Mouse (Mus musculus) frontal cortex, postnatal 14 days (tissue): ENCODE measurements around the gene Zswim4.

Source experiments
- DNase-seq, 2 experiments: peaks; one replicate each; pipeline ENCODE4 v3.0.0; 2022; ENCODE audit warnings: low spot score in 2 of 2

Gene Zswim4

DNA sequence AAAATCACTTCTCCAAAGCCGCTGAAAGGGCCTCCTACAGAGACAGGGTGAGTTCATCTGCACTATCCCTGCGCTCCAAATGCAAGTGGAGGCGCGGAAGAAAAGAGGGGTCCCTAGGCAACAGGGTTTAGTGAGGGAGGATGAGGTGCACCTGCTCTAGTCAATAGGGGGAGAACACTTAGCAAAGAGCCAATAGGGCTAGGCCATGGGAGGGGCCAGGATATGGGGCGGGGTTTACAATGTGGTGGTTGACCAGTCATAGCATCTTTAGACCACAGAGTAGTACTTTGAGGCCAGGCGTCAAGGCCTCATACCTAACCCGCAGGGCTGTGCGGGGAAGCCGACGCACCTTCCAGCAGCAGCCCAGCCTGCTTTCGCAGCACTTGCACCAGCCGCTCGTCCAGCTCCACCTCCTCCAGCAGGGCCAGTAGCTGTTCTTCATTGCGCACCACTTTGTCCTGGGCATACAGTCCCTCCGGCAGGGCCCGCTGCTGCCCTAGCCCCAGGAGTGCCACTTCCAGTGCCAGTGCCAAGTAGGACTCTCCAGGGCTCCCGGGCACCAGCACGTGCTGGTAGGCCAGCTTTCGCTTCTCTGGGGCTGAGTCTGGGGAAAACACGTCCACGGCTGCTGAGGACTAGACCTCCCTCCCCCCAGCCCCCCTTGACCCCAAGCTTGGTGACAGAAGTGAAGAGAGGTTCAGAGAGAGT is 13.4 kb downstream of the Zswim4 start:
- no peak for DNase-seq

DNA sequence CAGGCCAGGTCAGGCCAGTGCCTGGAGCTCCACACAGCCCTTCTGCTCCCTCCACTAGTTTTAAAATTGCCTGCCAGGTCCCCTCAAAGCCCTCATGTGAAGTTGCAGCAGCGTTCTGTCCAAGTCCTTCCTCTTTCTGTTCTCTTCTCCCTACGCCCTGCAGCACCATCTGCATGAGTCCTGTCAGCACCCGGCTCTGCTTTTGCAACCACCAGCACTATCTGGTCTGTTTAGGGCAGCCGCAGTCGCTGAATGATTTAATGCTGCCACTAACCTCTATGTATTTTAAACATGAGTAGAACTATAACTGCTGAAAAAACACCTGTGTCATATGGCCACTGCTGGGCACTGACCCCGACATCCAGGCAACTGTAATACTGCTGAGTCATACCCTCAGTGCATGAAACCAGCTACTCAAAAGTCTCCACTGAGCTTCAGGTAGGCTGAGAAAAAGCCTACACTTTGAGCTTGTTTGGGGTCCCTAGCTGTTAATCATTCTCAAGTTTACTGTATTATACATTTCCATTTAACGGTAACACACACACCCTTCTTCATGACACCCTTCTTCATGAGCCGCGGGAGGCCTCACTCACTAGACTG is 14.2 kb downstream of the Zswim4 start:
- no peak for DNase-seq

DNA sequence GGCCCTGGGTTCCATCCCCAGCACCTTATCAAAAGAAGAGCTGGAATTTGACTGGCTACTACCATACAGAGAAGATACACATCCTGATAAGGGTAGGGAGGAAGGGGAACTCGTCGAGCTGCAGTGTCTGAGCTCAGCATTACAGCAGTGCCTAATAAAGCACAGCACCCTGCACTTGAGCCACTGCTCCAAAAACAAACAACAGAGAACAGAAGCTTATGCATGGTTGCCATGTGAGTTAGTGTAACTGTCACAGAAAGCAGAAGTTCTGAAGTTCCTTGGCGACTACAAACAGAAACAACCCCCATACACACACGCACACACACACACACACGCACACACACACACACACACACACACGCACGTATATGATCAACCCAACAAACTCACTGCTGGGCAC is 16.8 kb downstream of the Zswim4 start:
- no peak for DNase-seq

DNA sequence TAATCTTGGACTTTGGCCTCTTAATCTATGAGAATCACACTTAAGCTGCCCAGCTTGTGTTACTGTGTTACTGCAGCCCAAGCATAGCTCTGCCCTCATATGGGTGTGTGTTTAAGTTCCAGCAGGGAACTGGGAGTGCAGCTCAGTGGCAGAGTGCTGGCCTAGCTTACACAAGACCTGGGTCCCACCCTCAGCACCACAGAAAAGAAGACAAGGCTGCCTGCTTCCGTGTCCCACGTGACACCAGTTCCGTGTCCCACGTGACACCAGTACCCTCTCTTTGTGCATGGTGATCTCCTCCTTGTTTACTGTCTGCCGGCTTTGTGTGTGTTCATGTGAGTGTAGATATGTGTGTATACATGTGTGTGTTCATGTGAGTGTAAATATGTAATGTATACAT is 18.7 kb downstream of the Zswim4 start:
- no peak for DNase-seq

DNA sequence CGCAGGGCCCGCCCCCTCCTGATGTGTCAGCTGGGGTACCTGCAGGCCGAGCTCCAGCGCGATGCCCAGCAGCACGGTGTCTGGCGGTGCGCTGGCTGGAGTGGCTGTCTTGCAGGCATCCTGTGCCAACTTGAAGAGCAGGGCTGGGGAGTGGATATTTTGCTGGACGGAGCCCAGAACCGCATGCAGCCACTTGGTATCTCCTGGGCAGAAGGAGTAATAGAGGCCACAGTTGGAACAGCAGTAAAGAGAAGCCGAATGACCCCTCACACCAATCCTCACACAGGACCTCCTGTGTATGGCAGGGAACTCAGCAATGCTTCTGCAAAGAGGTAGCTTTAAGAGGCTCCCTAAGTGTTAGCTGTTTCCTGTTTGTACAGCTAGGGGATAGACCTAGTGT is 19.6 kb downstream of the Zswim4 start:
- DNase-seq, result no peak

DNA sequence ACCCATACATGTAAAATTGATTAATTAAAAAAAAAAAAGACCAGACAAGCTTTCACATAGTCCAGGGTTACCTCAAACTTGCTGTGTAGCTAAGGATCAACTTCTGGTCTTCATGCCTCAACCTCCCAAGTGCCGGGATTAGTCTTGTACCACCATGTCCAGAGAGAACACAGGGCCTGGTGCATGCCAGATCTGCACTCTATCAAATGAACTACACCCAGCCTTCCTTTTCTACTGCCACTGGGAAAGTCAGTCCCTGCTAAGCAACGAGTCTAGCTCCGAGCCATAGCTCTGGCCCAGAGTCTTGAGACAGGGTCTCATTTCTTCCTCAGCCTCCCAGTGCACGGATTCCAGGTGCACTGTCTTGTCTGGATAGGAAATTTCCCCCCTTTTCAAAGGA is 23.6 kb downstream of the Zswim4 start:
- DNase-seq, result no peak

DNA sequence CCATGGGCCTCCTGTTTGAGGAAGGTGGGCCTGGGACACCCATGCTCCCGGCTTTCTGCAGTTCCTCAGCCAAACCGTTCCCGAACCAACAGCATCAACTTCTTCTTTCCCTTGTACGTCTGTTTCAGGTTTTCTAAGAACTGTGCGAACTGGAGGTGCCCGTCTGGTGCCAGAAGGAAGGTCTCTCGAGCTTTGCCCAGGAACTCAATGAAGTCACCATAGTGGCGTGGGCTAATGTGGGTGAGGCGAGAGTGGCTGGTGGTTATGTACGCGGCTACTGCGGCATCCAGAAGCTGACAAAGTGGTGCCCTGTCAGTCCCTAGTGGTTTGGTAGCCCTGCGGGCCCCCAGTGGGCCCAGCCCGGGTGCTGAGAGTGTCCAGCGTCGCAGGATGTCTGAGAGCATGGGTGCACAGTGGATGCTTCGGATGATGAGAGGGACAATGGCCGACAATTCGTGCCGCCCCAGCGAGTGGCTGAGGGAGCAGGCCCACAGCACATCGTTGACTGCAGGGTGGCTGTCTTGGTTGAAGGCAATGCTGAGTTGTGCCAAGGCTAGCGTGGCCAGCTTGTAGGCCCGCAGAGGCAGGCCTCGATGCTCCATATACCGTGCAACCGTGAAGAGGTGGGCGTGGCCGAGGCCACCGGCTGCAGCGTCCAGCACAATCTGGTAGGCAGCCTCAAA is 24.8 kb downstream of the Zswim4 start:
- no peak for DNase-seq

DNA sequence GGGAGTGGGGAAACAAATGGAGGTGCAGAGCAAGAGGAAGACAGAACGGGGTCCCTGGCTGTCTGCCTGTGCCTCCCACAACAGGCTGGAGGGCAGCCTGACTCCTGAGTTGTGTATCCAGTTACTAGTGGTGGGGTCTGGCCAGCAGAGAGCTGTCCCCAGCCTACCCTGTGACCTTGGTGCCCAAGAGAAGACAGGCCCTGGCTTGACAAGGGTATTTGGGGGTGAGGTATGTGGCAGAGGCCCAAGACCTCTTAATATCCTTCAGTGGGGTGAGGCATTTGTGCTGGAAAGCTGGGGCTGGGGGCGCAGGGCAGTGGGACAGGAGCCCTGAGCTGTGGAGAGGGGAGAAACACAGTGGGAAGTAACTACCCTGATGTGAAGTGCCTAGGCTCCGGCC is 25.7 kb downstream of the Zswim4 start:
- DNase-seq, result no peak

DNA sequence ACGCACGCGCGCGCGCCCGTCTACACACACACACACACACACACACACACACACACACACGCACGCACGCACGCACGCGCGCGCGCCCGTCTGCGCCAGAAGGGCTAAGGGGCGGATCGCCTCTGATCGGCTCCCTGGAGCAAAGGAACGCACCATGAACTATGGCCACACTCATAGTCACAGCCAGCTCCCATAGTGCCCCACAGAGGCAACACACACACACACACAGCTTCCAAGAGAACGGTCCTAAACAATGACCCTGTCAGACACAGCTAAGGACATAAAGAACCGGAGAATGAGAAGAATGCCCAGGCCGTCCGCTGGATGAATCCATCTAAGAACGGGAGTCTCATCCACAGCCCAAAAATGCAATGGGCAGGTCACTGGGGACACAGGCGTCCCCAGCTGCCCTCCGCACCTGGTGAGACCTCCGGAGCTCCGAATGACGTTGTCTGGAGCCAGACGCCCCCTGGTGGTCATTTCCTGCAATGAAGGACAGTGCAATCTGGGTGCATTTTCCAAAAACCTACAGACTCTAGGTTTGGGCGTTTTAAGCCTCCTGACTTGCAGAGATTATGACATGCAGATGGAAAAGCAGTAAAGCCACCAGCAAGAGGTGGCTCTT is 26.6 kb downstream of the Zswim4 start:
- DNase-seq, result peak; percentile 65 to 79

DNA sequence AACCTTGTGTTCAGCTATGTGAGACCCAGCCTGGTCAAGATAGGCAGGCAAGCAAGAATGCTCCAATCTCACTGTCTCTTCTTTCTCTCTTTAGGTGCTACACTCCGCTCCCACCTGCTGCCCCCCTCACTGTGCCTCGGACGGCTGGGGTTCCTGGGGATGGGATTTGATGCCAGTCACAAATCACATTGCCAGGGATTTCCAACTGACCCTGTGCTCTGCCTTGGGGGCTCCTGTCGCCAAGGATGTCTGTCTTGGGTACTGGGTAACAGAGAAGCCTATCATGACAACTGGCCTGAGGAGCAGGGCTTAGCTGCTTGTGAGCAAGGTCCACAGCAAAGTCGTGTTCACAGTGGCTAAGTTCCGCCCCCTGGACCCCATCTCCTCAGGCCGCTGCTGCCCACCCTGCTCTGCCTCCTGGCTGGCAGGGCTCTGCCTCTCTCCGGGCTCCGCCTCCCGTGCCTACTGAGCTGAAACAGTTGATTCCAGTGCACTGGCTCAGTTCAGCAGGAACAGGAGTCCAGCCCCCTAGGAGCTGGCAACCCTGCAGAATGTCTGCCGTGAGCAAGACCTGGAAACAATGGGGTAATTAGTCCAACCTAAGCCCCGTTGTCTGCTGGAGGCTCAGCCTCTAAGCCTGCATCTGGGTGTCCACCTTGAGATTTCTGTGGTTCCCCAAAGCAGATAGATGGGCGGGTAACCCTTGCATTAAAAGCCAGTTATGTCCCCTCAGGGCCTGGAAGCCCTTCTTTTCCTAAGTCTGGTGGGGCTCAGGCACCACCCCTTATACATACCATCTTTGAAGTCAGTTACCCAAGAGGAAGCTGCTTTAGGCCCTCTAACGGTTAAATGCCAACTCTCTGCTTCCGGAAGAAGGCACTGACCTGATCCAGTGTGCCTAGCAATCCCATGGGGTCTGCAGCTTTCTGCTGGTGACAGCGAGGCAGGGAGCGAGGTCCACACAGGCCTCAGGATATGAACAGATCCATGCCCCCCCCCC is 28.2 kb downstream of the Zswim4 start:
- DNase-seq, result no peak

DNA sequence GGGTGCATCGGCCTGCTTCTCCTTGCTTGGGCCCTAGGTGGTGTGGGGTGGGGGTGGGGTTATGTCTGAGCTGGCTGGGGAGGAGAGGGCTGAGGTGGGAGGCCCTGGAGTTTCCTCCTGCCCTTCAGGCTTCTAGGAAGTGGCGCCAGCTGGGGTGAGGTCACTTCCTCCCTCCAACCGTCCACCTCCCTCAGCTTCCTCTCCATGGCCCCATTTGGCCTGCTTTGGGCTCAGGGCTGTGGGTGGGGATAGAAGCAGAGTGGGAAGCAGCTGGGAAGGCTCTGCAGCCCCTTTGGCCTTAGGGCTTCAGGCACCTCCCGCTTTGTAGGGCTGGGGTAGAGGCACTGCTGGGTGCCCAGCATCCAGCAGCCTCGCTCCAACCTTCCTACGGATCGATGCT is 29.0 kb downstream of the Zswim4 start:
- DNase-seq, result no peak

DNA sequence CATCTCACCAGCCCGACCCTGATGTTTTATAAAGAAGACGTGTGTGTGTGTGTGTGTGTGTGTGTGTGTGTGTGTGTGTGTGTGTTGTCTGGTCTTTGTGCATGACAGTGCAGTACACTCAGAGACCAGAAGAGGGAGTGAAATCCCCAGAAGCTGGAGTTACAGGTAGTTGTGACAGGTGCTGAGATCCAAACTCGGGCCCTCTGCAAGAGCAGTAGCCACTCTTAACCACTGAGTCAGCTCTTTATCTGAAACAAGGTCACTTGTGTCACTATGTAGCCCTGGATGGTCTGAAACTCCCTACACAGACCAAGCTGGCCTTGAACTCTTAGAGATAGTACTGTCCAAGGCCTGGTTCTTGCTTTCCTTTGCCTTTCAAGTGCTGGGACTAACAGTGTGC is 30.2 kb downstream of the Zswim4 start:
- no peak for DNase-seq

DNA sequence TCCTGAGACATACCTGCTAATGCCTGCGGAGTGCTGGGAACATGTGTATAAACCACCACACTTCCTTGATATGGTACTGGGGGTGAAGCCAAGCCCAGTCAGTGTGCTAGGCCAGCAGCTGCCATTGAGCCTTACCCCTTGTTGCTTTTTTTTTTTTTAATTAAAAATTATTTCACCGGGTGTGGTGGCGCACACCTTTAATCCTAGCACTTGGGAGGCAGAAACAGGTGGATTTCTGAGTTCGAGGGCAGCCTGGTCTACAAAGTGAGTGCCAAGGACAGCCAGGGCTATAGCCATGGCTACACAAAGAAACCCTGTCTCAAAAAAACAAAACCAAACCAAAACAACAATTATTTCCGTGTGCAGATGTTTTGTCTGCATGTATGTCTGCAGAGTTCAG is 31.8 kb downstream of the Zswim4 start:
- no peak for DNase-seq

DNA sequence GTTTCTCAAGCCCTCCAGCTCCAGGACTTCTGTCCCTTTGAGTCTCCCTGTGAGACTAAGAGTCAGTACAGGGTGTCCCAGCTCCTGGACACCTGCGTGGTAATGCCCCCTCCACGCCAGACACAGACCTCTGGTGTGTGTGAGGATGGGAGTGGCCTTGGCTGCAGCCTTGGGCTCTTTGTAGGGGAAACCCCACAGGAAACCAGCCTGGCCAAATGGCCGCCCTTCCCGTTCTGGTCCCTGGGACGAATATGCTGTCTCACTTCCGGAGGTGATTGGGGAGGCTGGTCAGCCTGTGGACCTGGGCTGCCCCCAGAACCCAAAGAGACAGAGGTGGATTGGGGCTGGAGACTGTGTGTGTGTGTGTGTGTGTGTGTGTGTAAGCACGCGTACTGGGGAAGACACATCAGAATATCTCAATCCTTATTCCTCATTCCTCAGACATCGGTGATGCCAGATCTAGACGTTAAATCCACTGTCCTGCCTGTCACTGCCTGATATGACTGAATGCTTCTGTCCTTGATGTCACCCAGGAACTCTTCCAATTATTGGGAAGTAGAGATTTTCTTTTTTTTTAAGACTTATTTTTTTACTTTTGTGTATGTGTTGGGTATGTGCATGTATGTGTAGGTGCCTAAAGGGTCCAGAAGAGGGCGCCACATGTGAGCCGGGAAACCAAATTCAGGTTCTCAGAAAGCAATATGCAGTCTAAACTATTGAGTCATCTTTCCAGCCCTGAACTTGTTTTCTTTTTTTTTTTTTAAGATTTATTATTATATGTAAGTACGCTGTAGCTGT is 32.7 kb downstream of the Zswim4 start:
- peak in 1 of 2 experiments; percentile 56 for DNase-seq

DNA sequence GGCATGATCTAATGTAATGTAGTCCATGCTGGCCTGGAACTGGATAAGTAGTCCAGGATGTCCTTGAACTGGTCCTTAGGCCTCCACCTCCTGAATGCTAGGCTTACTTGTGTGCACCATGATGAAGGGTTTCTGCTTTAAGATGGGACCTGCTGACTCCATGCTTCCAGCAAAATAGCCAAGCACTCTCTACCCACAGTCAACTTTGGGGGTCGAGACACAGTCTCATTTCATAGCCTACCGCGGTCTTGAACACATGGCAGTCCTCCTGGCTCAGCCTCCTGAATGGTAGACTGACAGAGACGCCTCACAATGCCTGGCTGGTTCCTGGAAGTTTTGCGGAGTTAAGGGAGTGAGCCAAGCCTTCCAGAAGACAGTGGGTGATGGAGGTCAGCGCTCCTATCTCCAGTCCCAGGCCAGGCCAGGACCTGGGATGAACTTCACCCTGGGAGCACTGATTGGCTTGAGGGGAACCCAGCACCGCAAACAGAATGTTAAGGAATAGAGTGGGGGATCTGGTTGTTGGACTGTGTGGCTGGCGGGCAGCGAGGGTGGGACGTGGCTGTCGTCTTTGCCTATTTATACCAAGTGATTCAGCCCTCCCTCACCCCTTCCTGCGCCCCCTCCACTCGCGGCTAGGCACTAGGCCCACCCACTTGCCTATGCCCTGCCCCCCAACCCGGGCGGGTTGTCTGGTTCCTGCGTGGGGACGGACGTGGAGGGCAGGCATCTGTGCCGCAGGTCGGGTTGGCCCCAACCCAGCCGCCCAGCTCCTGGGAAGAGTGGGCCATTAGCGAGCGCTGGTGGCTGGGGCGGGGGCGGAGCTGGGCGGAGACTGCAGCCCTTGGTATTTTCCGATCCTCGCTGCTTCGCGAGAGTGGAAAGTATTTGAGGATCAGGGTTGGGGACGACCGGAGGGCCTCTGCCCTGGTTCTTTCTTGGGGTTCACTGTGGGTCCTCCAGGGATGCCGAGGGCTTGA is 33.6 kb downstream of the Zswim4 start:
- peak; percentile 61 to 73 for DNase-seq

DNA sequence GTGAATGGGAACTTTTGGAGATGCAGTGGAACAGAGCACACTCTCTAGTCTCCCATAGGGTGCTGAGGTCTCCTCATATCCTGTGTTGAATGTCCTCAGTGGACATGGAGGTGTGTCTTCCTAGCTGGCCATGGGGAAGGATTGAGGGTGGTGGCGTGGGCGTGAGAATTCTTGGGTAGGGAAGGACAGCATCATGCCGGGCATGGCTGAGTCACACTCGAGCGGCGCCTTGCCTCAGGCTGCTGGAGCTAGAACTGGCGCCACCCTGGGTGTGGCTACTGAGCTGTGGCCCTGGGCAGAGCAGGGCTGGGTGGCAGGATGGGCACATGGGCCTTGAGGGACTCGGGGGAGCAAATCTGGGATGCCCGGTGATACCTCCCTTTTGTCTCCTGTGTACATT is 34.4 kb downstream of the Zswim4 start:
- no peak for DNase-seq

DNA sequence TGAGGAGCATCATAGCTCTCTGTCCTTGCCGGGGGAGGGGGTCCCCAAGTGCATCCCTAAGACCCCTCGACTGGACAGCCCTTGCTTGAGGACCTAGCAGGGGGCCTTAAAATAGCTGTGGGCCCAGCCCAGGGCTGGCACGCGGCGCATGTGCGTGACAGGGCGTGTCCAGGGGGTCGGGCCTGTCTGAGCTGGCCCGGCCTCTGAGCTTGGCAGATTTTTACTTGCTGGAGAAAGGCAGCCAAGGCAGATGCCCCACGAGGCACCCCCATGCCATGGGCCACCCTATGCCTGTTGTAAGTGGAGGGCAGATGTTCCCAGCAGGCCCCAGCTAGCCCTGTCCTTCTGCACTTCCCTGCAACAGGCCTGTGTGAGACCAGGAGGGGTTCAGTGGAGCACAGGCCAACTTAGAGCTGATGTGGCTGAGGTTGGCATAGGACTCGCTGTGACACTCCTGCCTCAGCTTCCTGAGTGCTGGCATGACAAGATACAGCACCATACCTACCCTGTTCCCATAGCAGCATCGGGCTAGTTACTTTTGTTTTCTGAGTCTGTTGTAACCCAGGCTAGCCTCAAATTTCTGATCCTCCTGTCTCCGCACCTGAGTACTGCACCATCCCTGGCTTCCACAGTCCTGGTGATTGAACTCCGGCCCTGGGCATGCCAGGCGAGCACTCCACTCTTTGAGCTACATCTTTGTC is 35.2 kb downstream of the Zswim4 start:
- DNase-seq, result peak in 1 of 2 experiments; percentile 43

DNA sequence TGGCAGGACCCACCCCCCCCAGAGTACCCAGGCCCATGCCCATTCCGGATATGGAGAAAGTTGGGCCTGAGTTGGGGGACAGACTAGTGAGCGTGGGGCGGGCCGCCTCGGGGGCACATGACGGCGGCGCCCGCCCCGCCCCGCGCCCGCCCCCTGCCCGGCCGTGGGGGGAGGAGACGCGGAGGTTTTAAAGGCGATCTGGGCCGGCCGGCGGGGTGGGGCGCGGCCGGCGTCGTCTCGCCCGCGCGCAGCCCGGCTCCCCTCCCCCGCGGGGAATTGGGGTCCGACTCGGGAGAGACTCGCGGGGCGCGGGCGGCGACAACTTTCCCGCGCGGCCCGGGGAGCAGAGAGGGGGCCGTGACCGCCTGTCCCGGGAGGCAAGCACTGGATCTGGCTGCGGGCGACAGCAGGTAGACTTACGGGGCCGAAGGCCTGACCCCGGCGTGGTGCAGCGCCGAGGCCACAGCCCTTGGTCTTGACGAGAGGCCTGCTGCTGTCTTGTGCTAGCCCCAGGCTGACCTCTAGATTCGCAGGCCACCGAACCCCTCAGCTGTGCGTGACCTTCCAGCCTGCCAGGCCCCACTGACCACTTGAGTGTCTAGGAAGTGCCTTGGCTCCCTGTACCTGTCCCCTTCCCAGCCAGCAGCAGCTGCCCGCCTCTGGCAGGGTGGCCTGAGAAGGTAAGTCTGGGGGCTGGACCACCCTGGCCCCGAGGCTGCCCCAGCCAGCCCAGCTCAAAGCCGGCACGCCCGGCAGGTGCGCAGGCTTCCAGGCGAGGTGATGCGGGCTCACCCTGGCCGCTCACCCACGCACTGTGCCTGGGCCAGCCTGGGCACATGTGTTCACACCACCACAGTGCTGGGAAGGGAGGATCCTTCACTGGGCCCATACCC is 36.0 kb downstream of the Zswim4 start:
- no peak for DNase-seq
